Mouse (Mus musculus) frontal cortex, postnatal 25 days (tissue): ENCODE data around the gene Amigo2.
A peak's percentile ranks its signal among the peaks of the same experiment; 100 is the strongest.

ENCODE experiments used
- DNase-seq, 2 experiments: peaks; one replicate each; pipeline ENCODE4 v3.0.0; 2022; ENCODE audit warnings: low spot score in 2 of 2

Amigo2 gene

GRCm38 (mm10) chr15:97246911-97247790 lies at the start of gene Amigo2, which contains the start of gene Pced1b:
Gene Amigo2, minus strand, starts transcription at chr15:97247287.
Gene Pced1b, plus strand, starts transcription at chr15:97247107.
- peak; percentile 14 to 24 for DNase-seq

- DNase-seq = peak in 1 of 2 experiments; percentile 24
Observed at GRCm38 (mm10) chr15:97291291-97292050, 44.4 kb upstream of the Amigo2 start.

GRCm38 (mm10) chr15:97290351-97290750 lies 43.3 kb upstream of the Amigo2 start:
- DNase-seq = no peak

GRCm38 (mm10) chr15:97289176-97289575 lies 42.1 kb upstream of the Amigo2 start:
- no peak for DNase-seq

- DNase-seq = no peak
Observed at GRCm38 (mm10) chr15:97288690-97289089, 41.6 kb upstream of the Amigo2 start.

GRCm38 (mm10) chr15:97287436-97288143 lies 40.5 kb upstream of the Amigo2 start:
- DNase-seq = no peak

- DNase-seq = no peak
Observed at GRCm38 (mm10) chr15:97286731-97287130, 39.6 kb upstream of the Amigo2 start.

- no peak for DNase-seq
Observed at GRCm38 (mm10) chr15:97285665-97286212, 38.7 kb upstream of the Amigo2 start.

GRCm38 (mm10) chr15:97284201-97284600 lies 37.1 kb upstream of the Amigo2 start:
- no peak for DNase-seq

- DNase-seq = no peak
Observed at GRCm38 (mm10) chr15:97282572-97282881, 35.4 kb upstream of the Amigo2 start.

- no peak for DNase-seq
Observed at GRCm38 (mm10) chr15:97281712-97282571, 34.9 kb upstream of the Amigo2 start.

GRCm38 (mm10) chr15:97280776-97281175 lies 33.7 kb upstream of the Amigo2 start:
- no peak for DNase-seq

- DNase-seq = no peak
Observed at GRCm38 (mm10) chr15:97280131-97280530, 33.0 kb upstream of the Amigo2 start.

GRCm38 (mm10) chr15:97278340-97278948 lies 31.4 kb upstream of the Amigo2 start:
- DNase-seq = no peak

GRCm38 (mm10) chr15:97277328-97277727 lies 30.2 kb upstream of the Amigo2 start:
- no peak for DNase-seq

GRCm38 (mm10) chr15:97276660-97277153 lies 29.6 kb upstream of the Amigo2 start:
- no peak for DNase-seq

- no peak for DNase-seq
Observed at GRCm38 (mm10) chr15:97275626-97276395, 28.7 kb upstream of the Amigo2 start.

GRCm38 (mm10) chr15:97272831-97273230 lies 25.7 kb upstream of the Amigo2 start:
- DNase-seq = no peak

GRCm38 (mm10) chr15:97271985-97272697 lies 25.1 kb upstream of the Amigo2 start:
- DNase-seq = no peak
